Mouse (Mus musculus): ENCODE results near the gene 1700016C15Rik.

1700016C15Rik gene

DNA sequence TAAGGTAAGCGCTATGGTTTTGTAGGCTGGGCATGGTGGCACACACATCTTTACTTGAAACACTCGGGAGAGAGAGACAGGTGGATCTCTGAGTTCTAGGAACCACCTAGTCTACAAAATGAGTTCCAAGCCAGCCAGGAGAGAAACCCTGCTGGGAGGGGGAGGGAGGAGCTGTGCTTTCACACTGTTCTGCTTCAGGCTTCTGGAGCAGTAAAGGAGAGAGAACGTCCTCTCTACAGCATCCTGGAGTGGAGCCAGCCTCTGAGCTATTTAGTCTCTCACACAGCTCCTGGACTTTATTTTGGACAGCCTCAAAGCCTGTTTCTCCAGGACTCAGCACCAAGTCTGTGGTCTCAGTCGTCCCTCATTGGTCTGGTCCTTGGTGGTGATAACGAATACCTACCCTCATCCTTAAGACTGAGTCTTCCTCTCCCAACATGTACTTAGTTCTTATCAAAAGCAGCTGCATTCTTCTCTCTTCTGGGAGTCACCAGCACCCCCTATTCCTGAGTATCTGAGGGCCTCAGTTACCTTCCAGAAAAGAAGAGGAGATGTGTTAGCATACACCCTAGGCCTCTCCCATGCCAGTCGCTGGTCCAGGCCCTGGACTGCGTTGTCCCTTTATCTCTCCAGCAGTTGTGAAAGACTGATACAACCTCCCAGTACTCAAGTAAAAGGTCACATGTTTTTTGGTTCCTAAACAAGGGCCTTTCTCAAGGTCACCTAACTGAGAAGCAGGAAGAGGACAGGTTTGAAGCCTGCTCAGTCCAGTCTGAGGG, 12.4 kb upstream of the 1700016C15Rik start:
- no peak for DNase-seq (ENCODE audit: low read depth, low spot score)

DNA sequence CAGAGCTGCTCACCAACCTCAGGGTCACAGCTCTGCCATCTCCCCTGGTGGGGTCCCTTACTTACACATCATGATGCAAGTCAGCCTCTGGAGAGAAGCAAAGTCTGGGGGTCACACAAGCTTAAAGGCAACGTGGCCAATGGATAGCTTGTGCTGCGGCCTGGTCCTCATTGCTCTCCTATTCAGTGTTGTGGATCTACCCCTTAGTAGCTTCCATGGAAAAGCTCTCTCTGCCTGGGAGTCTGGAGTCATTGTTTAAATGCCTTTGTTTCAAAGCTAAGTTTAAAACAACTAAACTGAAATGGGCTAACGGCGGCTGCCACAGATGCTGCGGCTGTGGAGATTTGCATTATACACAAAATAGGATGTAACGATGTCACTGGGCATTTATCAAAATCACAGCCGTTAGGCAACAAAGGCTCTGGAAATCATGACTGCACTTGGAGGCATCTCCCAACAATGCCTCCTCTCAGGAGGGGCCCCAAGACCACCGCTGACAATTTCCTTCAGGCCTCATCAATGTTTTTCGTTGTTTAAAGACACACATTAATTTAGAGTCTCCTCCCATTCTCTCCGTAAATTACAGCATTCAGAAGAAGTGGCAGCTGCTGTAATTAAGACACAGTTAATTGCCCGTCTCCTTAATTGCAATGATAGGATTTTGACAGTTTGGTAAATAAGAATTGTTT, 11.1 kb upstream of the 1700016C15Rik start:
- DNase-seq (ENCODE audit: low read depth, low spot score) = no peak

DNA sequence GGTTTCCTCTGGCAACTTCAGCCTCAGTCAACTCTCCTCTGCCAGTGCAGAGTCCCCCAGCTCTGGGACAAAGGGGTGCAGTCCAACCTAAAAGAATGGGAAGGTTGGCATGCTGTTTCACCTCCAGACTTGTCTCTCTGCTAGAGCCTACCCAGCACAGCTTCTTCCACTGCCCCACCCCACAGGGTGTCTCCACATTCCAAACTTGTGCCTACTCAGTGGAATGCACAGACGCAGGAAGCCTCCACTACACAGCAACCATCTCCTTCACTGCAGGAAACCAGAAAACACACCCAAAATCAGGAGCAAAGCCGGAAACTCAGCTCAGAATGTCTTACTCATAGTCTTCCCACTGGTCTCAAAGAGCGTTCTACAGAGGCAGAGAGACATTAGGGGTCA, 10.6 kb upstream of the 1700016C15Rik start:
- no peak for DNase-seq (ENCODE audit: low read depth, low spot score)

DNA sequence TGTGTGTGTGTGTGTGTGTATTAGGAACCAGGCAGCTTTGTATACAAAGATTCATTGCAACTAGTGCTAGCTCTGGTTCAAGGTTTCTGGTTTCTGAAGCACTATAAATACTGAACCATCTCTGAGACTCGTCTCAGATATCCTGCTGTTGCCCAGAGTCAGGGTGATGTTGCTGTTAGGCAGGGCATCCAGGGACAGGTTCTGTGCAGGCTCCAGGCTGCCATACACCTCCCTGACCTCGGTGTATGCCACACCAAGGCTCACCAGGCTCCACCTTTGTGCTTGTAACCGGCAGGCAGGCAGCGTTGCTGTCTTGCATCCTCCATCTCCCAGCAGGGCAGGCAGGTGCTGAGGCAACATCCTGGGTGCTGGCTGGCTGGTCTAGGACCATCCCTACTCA, 5.8 kb upstream of the 1700016C15Rik start:
- DNase-seq (ENCODE audit: low read depth, low spot score) = no peak

DNA sequence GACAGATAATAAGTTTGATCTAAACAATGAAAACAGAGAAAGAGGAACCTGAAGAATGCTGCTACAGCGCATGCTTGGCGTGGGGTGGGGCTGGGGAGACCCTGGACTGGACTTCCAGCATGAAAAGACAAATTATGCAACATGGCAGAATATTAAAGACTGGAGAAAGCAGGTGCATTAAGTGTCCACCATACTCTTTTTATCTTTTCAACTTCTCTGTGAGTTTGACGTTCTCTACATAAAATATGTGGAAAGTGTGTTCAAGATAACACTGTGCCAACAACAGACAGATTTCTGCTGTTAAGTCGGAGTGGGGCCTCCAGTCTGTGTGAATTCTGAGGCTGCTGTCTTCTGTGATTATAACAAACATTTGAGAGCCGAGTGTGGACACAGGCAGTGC, 2.7 kb upstream of the 1700016C15Rik start:
- DNase-seq (ENCODE audit: low read depth, low spot score) = no peak

DNA sequence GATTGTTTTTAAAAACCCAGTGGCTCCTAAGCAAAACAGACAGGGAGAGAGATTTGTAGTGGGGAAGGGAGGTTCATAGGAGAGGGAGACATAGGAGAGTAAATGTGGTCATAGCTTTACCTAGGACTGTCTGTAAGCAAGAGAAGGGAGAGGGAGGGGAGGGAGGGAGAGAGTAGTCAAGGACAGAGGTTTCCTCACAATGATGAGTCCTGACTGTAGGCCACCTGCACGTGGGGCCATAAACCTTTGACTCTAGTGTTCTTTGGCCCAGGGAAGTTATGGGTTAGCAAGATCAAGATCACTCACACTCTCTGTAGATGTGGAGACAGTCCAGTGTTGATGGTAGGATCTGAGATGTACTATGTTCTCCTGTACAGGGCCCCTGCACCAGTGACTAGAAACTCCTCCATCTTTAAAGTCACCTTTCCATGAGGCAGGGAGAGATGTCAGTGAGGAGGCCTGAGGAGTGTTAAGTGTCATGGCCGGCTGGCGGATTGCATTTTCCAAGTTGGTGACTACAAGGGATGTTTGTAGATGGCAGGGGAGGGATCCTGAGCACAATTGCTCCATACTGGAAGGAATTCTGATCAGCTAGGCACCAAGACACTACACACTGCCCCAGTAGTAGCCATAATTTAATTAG, 1.6 kb upstream of the 1700016C15Rik start:
- no peak for DNase-seq (ENCODE audit: low read depth, low spot score)

DNA sequence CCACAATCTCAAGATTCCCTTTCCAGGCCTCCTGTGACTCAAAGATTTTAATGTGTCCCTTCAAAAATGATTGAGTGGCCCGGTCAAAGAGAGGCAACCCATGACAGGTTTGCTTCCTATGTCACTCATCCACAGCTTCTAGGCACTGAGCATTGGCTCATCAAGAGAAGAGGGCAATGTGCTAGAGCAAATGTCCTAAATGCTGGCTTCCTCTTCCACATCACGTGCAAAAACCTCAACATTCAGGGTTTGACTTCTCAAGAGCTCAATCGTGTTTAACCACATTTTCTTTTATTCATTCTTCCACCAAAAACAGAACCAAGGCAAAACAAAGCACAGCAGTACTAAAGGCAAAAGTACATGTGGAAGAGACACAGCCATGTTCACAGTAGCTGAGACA, 2.4 kb downstream of the 1700016C15Rik start:
- no peak for DNase-seq (ENCODE audit: low read depth, low spot score)

DNA sequence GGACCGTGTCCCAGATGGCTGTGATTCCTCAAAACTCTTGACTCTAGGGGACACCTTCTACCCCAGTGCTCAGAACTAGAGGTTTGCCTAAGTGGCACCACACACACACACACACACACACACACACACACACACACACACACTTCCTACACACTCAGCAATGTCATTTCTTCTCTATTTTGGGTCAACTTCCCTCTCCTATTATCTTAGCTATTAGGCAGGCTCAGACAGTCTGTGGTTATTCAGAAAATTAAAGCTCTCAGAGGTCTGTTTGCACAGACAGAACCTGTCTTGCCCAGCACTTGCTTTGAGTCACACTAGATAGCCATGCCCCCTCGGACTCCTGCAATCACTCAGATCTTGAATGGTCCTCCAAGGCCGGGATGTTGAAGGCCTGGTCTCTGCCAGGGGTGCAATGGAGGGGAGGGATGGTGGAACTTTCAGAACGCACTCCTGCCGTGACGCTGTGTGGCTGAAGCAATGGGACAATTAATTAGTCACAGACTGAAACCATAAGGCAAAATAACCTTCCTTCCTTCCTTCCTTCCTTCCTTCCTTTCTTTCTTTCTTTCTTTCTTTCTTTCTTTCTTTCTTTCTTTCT, 8.0 kb downstream of the 1700016C15Rik start:
- DNase-seq (ENCODE audit: low read depth, low spot score) = no peak

DNA sequence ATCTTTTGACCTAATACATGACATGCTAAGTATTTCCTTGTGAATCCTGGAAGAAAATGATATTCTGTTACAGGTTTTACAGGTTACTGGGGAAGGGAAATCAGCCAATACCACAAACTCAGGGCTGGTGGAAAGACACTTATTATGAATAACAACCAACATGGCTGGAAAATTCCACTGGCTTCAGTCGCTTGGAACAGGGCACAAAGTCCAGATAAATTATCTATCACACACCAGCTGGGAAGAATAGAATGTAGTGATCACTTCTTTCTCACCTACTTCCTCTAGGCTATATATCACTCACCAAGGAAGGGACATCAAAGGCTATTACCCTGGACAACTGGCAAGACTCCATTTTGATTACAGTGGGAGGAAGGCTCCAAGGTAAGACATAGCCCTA, 11.1 kb downstream of the 1700016C15Rik start:
- no peak for DNase-seq (ENCODE audit: low read depth, low spot score)

DNA sequence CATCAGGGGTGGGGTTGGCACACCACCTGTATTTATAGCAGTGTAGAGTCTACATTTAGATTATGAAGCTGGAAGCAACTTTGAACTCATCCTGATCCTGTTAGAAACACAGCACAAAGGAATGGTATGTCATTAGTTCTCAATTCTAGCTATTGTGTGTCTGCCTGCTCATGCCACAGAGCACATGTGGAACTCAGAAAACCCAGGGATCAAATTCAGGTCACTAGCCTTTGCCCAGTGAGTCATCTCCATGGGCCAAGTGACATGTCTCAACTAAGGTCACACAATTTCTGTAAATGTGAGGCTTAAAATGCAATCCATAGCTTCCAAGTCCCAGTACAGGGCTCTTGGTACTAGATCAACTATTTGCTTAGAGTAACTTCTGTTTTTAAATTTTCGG, 12.5 kb downstream of the 1700016C15Rik start:
- DNase-seq (ENCODE audit: low read depth, low spot score) = no peak

DNA sequence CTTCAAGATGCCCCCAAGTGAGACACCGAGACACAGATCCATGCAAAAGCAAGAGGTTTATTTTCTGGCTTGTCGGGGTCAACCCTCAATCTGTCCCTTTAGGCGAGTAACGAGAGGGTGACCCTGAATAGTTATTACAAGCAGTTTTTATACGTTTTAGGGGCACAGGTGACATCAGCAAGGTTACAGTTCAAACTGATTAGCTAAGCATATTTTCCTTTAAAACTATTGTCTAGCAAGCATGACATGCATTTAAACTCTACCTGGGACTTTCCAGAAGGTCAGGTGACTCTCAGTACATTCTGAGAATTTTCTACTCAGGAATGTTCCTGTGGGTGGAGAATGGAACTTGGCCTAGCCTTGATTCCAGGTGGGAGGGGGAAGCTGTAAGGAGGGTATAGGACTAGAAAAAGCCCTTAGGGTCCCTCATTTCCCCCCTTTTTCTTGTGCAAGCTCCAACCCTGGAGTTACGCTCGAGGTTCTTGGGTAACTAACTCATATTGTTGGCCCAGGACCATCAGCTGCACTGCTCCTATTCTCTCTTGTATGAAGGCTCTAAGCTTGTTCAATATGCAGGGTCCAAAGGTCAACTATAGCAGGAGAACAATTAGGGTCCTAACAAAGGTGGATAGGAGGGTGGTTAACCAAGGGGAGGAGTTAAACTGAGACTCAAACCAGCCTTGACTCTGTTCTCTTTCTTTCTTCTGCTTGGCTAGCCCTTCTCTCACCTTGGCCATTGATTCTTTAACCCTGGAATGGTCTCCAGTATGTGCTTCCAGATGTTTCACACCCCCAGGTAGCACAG, 15.1 kb downstream of the 1700016C15Rik start:
- no peak for DNase-seq (ENCODE audit: low read depth, low spot score)

DNA sequence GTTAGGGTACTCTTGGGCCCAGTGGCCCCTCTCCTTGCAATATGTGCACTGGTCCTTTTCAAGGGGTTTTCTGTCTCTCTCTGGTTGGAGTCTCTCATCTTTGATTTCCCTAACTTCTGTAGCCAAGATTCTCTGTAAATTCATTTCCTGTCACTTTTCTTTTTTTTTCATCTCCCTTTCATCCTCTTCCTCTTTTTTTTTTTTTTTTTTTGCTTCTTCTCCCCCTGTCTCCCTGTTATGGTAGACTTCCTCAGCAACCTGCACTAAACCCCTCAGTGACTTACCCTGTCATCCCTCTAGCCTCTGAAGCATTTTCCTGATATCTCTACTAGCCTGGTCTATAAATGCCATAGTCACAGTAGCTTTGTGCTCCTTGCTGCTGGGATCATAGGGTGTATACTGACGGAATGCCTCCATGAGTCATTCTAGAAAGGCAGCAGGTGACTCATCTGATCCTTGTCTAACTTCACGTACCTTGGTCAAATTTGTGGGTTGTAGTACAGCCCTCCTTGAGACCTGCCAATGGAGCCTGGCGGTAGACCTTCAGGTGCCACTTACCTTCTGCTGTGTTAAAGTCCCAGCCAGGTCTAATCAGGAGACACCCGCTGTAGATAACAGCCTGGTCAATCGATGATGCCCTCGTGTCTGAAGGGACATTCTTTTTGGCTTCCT, 18.4 kb downstream of the 1700016C15Rik start:
- no peak for DNase-seq (ENCODE audit: low read depth, low spot score)

DNA sequence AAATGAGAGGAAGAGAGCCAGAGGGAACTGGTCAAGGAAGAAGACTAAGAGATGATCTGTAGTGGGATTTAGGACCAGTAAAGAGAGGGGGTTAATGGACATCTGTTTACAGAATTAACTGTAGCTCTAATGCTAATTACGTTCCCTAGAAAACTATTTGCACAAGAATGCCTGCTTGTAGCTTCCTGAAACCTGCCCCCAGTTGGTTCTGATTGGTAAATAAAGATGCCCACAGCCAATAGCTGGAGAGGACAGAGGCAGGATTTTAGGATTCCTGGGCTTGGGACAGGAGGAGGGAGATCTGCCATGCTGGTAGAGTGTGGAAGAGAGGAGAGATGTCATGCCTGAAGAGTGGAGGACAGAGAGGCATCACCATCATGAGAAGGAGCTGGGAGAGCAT, 23.9 kb downstream of the 1700016C15Rik start:
- no peak for DNase-seq (ENCODE audit: low read depth, low spot score)

DNA sequence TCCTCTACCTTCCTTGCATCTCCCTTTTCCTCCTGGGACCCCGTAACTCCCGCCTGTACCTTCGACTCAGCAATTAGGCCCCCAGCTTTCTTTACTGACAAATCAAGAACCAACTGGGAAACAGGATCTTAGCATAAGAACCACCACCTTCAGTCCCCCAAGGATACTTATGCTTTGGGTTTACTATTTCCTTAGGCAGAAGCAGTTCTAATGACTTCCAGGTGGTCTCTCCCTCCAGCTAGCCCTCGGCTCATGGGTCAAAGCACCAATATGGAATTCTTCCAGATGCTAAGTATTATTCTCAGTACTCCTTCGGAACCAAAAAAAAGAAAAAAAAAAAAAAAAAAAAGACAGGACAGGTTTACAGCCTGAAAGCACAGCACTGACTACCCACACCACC, 27.6 kb downstream of the 1700016C15Rik start:
- DNase-seq (ENCODE audit: low read depth, low spot score) = no peak

DNA sequence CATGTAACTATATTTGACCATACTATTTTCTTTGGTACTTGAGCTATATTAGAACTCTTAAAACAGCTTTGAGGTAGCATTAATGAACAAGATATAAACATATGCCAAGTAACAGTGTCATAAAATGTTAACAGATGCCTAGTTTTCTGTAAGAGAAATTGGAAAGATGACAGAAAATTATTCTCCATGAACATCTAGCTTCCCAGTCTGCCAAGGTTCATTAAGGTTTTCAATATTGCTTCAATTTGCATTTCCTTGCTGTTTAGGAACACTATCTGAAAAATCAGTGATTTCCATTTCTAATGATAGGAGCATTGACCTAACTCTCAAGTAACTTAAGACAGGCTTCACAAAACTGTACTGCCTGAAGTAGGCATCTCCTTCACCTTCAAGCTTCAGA, 39.3 kb downstream of the 1700016C15Rik start:
- no peak for DNase-seq (ENCODE audit: low read depth, low spot score)

DNA sequence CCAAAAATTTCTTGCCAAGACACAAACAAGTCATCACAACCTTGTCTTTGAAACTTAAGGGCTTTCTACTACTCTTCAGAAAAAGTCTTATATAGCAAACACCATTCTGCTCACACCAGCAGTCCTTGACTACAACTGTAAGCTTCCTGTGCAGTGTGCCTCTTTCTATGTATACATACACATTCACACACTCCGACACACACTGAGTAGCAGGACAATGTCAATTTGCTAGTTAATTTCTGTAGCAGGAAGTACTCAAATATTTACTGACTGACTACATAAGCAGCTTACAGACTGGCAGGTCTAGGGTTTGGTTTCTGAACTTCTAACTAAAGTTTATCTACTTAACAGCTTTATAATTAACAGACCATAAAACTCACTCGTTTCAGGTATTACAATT, 47.8 kb downstream of the 1700016C15Rik start:
- DNase-seq (ENCODE audit: low read depth, low spot score) = no peak

DNA sequence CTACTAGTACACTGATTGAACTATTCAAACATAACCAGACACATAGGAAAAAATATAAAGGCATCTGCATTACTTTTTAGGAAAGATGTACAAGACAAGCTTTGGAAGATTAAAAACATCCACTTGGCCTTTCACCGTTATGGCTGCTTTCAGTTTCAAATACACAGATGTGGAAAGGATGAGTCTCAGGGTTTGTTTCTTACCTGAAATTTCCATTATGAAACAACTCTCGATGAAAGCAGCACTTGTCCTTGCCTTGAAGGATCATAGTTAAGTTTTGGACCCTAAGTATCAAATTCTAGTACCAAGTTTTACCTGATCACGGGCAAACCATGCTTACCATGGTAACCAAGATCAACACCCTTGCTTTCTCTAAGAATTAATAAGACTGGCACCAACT, 63.2 kb downstream of the 1700016C15Rik start:
- peak; percentile 50 for DNase-seq (ENCODE audit: low read depth, low spot score)

DNA sequence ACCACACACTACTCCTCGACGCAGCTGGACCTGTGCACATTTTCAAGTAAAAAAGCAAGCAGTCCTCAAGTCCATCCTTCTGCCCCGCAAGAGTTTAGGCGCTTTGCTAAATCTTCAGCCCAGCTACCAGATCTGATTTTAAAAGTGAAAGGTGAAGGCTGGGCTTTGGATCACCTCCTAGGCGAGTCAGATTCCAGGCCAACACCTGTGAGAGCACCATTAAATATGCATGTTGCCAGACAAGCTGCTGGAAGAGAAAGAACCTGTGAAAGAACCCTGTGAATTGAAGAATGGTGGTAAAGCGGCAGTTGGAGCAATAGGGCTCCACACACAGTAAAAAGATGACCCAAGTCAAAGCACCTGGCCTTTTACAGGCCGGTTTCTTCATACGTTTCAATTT, 65.3 kb downstream of the 1700016C15Rik start:
- DNase-seq (ENCODE audit: low read depth, low spot score) = peak; percentile 67

DNA sequence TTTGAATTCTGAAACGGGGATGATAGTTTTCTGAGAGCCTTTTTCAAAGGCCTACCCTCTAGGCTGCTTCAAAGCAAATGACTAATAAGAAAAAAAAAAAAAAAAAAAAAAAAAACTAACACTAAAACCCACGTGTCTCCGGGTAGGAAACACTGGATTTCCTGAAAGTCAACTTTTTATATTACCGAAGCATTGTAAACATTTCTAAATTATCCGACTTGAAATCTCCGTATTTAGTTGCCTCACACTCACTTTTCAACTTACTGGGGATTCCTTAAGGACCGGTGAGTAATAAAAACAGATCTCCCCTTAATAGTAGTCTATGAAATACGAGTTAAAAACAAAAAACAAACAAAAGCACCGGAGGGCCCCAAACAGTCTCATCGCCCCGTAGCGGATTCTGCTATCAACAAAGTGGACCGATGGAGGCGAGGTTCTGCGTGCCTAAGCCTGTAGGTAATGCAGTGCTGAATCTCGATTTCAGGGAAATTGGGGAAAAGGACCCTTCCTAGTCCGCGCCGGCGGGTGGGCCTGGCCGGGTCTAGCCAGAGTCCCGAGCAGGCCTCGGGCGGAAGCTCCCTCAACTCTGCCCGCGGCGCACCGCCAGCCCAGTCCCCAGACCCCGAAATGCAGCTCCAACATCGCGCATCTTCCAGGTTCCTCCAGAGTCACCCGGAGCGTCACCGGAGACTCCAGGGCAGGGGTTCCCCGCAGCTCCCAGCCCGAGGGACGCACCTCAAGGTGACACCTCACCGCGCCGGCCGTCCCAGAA, 66.0 kb downstream of the 1700016C15Rik start:
- no peak for DNase-seq (ENCODE audit: low read depth, low spot score)

All from A20 (cell line).